Mouse (Mus musculus) lung, postnatal 10 days (tissue): ENCODE measurements around the gene Prkg1.

ENCODE experiments used
- DNase-seq: peaks from one replicate; pipeline ENCODE4 v3.0.0; 2021

Gene Prkg1

GRCm38 (mm10) chr19:31743241-31744045, 21.4 kb downstream of the Prkg1 start:
- DNase-seq: peak; percentile 42

GRCm38 (mm10) chr19:31714900-31715299, 49.9 kb downstream of the Prkg1 start:
- DNase-seq: peak; percentile 7

GRCm38 (mm10) chr19:31714418-31714817, 50.4 kb downstream of the Prkg1 start:
- no peak for DNase-seq

GRCm38 (mm10) chr19:31713321-31713720, 51.5 kb downstream of the Prkg1 start:
- no peak for DNase-seq

GRCm38 (mm10) chr19:31710336-31710735, 54.5 kb downstream of the Prkg1 start:
- DNase-seq: no peak

GRCm38 (mm10) chr19:31703991-31704390, 60.8 kb downstream of the Prkg1 start:
- no peak for DNase-seq

GRCm38 (mm10) chr19:31698916-31699315, 65.9 kb downstream of the Prkg1 start:
- DNase-seq: no peak

- DNase-seq: peak; percentile 11
Observed at GRCm38 (mm10) chr19:31680821-31681220, 84.0 kb downstream of the Prkg1 start.

- DNase-seq: peak; percentile 25
Observed at GRCm38 (mm10) chr19:31678324-31678723, 86.5 kb downstream of the Prkg1 start.

- DNase-seq: no peak
Observed at GRCm38 (mm10) chr19:31671726-31672125, 93.1 kb downstream of the Prkg1 start.

GRCm38 (mm10) chr19:31665007-31665406, 99.8 kb downstream of the Prkg1 start:
- peak; percentile 5 for DNase-seq

- peak; percentile 73 for DNase-seq
Observed at GRCm38 (mm10) chr19:31664159-31664991, 100.5 kb downstream of the Prkg1 start.

- DNase-seq: peak; percentile 39
Observed at GRCm38 (mm10) chr19:31663437-31664158, 101.2 kb downstream of the Prkg1 start.

- DNase-seq: no peak
Observed at GRCm38 (mm10) chr19:31662802-31663201, 102.0 kb downstream of the Prkg1 start.

GRCm38 (mm10) chr19:31658751-31659397, 106.0 kb downstream of the Prkg1 start:
- DNase-seq: no peak

- peak; percentile 31 for DNase-seq
Observed at GRCm38 (mm10) chr19:31656256-31656655, 108.6 kb downstream of the Prkg1 start.

- DNase-seq: peak; percentile 9
Observed at GRCm38 (mm10) chr19:31655826-31656225, 109.0 kb downstream of the Prkg1 start.

GRCm38 (mm10) chr19:31654022-31654421, 110.8 kb downstream of the Prkg1 start:
- DNase-seq: no peak

- DNase-seq: no peak
Observed at GRCm38 (mm10) chr19:31650452-31650851, 114.4 kb downstream of the Prkg1 start.

- peak; percentile 6 for DNase-seq
Observed at GRCm38 (mm10) chr19:31647492-31647891, 117.3 kb downstream of the Prkg1 start.

- DNase-seq: no peak
Observed at GRCm38 (mm10) chr19:31630899-31631869, 133.6 kb downstream of the Prkg1 start.
